Mouse (Mus musculus) cortical plate, adult 2 months (tissue): ENCODE measurements around the gene Col4a3bp.

ENCODE experiments used
- CTCF ChIP-seq: fragments of 200-500 bp; IDR thresholded peaks from 2 replicates; pipeline ENCODE4 v1.5.1; 2011; ENCODE audit warnings: mild to moderate bottlenecking, control low read depth, low read length; ENCODE audit not compliant: insufficient read depth; ENCODE audit errors: extremely low read depth
- POLR2A ChIP-seq: fragments of 200-500 bp; IDR thresholded peaks from 2 replicates; pipeline ENCODE4 v1.6.1; 2011; ENCODE audit warnings: mild to moderate bottlenecking, low read length, control low read depth; ENCODE audit not compliant: insufficient read depth; ENCODE audit errors: extremely low read depth

DNA sequence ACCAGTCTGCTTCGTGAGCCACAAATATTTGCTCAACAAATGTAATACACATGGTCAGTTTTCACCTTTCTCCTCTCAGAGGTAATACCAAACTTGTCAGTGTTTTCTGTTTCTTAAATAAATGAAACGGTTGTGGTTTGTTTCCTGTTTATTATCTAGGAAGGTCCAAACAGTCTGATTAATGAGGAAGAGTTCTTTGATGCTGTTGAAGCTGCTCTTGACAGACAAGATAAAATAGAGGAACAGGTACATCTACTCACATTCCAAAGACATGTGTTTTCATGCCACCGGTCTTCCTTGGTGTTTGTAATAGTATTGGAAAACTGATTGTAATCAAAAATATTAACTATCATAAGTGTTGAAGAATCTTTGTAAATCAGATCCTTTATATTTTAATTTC lies 72.2 kb downstream of the Col4a3bp start:
- no peak for TF ChIP-seq POLR2A
- no peak for TF ChIP-seq CTCF
